In the genomic region with DNA sequence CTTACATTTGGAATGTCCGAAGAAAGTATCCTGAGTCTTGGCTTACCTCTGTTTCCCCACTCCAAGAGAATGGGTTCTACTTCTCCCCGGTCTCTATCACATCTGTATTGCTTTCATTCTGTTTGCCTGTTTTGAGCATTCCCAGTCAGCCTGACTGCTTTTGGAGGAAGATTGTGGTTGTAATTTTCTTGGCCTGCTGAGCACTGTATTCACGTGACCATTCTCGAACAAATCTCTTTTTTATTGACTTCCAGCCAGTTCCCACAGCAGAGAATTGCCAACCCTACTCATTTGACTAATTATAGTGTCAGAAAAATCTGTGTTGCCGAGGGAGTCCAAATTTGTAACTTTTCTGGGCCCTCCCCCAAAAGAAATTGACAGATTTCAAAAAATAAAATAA, we compare ENCODE assay signal across 9 mouse cellular contexts. TPM values are rescaled to one million over a fixed set of nuclear protein-coding genes. Genes with fewer than 3 reads are reported as not detected.
DNase-seq lines count a peak whose midpoint lies in the region; TF ChIP-seq lines count a peak whose summit lies in the region.
"Had no signal": no experiment of that assay in that cellular context is flagged by ENCODE, and none has a peak within 500 bp of the region (broad histone marks: within the 10 kb centered on the region; RNA-seq: fewer than 3 reads in every experiment).

A gene (minus strand): TSS at position 121 of the 400 bp plus-strand sequence.

- no peak within 1 kb of the TSS for H3K27ac ChIP-seq in heart, embryonic 10.5 days
- peak within 1 kb of the TSS; percentile 34; the same call in 1 of the 2 replicates for H3K27ac ChIP-seq in embryonic fibroblast, embryonic 13.5 days (ENCODE audit: insufficient read depth, low read length)
- no peak within 1 kb of the TSS for H3K27ac ChIP-seq in layer of hippocampus, adult 2 months

- no peak for TF ChIP-seq CTCF in embryonic fibroblast, embryonic 13.5 days (IDR thresholded peaks at IDR 0.05; ENCODE audit: borderline replicate concordance, insufficient read depth, low read length)
- no peak for TF ChIP-seq CTCF in layer of hippocampus, adult 2 months (conservative IDR thresholded peaks at IDR 0.05)

- TF ChIP-seq POLR2A in embryonic fibroblast, embryonic 13.5 days (IDR thresholded peaks at IDR 0.05; ENCODE audit: low read depth, low read length), result no peak

- DNase-seq in heart, adult 18-20 months, result peak; percentile 71 to 77
- DNase-seq in heart, embryonic 10.5 days (ENCODE audit: low spot score), result no peak
- DNase-seq in Muller cell, postnatal 12 days (ENCODE audit: inconsistent ontology term), result peak; percentile 44
- DNase-seq in layer of hippocampus, adult 2 months (ENCODE audit: low spot score in 2 of 2), result peak; percentile 11 to 51
- DNase-seq in ovary, adult 18-20 months (ENCODE audit: low spot score), result no peak
- no peak for DNase-seq in spleen, postnatal 10 days (ENCODE audit: low spot score in 2 of 2)
- DNase-seq in left cerebral cortex, adult 8-10 months (ENCODE audit: low spot score in 2 of 2), result no peak

- 0 out of 2 replicates have a peak, but pooled peaks cover 3% of the 10 kb centered on the region for H3K4me1 ChIP-seq in heart, embryonic 10.5 days
- H3K4me1 ChIP-seq in embryonic fibroblast, embryonic 13.5 days (ENCODE audit: control insufficient read depth, insufficient read depth, low read length), result no peaks in the 10 kb centered on the region; the same call in 1 of the 2 replicates

- no peaks in the 10 kb centered on the region for H3K9me3 ChIP-seq in heart, embryonic 10.5 days

- H3K27me3 ChIP-seq in heart, embryonic 10.5 days (ENCODE audit: insufficient read depth, poor library complexity, severe bottlenecking), result no peaks in the 10 kb centered on the region

- H3K4me3 ChIP-seq in heart, embryonic 10.5 days, result no peak within 1 kb of the TSS
- H3K4me3 ChIP-seq in embryonic fibroblast, embryonic 13.5 days (ENCODE audit: insufficient read depth, low read length), result no peak within 1 kb of the TSS
- H3K4me3 ChIP-seq in layer of hippocampus, adult 2 months, result peak within 1 kb of the TSS; percentile 13

- H3K36me3 ChIP-seq in heart, embryonic 10.5 days, result no peaks in the 10 kb centered on the region

- WGBS in heart, embryonic 10.5 days, result 77% methylated on average over 5 of the region's 5 CpGs

RNA-seq across cellular contexts. Expression of the gene that starts here (rescaled TPM):
- total RNA-seq in heart, adult 18-20 months (2021), result 10 to 100 TPM; 35.0 to 36.4 TPM
- polyA plus RNA-seq in heart, embryonic 10.5 days (2016; fragmentation: Nextera tagmentation; extraction: Ambion mirVana), result not detected in 2 replicates
- 1.0 TPM in 1 of 2 replicates, not detected in the other for polyA plus RNA-seq in embryonic fibroblast, embryonic 13.5 days (2011; ENCODE audit: insufficient read length, low read depth, missing spikeins)
- total RNA-seq in layer of hippocampus, adult 2 months (2021), result 1 to 10 TPM; 3.3 to 5.0 TPM
- total RNA-seq in left cerebral cortex, adult 8-10 months (2022), result 1 to 10 TPM; 4.6 to 7.7 (median 5.7) TPM
- total RNA-seq: monocyte, adult 5-6 weeks had no signal

Comparison
In these comparisons a context has a peak if more than half of its experiments do, and no peak if none do; other contexts are left out.
1. RNA of the gene that starts here (total RNA-seq): 35.0 to 36.4 TPM in heart, adult 18-20 months; 4.6 to 7.7 TPM in left cerebral cortex, adult 8-10 months and 3.3 to 5.0 TPM in layer of hippocampus, adult 2 months; every median in the first group is over 4 times any median in the second.
2. DNase-seq: peak in heart, adult 18-20 months (2 of 2), Muller cell, postnatal 12 days (single experiment) and layer of hippocampus, adult 2 months (2 of 2); none in heart, embryonic 10.5 days (single experiment), ovary, adult 18-20 months (single experiment), spleen, postnatal 10 days (0 of 2) and left cerebral cortex, adult 8-10 months (0 of 2).